Mouse (Mus musculus) lung, postnatal 0 days (tissue): ENCODE results near the gene Dnaaf5.

Source experiments
- CTCF ChIP-seq: IDR thresholded peaks from 2 replicates; pipeline ENCODE4 v1.5.1; 2016; ENCODE audit warnings: antibody characterized with exemption, mild to moderate bottlenecking
- EP300 ChIP-seq: IDR thresholded peaks from 2 replicates; pipeline ENCODE4 v1.6.1; 2016; ENCODE audit warnings: antibody characterized with exemption, mild to moderate bottlenecking, control low read depth

GRCm38 (mm10) chr5:139208183-139208582, 58.2 kb downstream of the Dnaaf5 start:
- no peak for TF ChIP-seq CTCF
- no peak for TF ChIP-seq EP300
